Mouse (Mus musculus) fibroblast of lung, adult 2 months (primary cell): ENCODE results near the gene Kcnj1.

Experiments used
- DNase-seq: peaks from one replicate; pipeline ENCODE4 v3.0.0-alpha.2; 2011; ENCODE audit warnings: low read depth

Gene Kcnj1

GRCm38 (mm10) chr9:32400212-32400611 lies 27.9 kb downstream of the Kcnj1 start:
- no peak for DNase-seq

GRCm38 (mm10) chr9:32400662-32401161 lies 28.4 kb downstream of the Kcnj1 start:
- DNase-seq, result no peak

GRCm38 (mm10) chr9:32405191-32405925 lies 33.1 kb downstream of the Kcnj1 start:
- no peak for DNase-seq

- no peak for DNase-seq
These were observed 36.4 kb downstream of the Kcnj1 start for GRCm38 (mm10) chr9:32408730-32409059.

- no peak for DNase-seq
These were observed 37.0 kb downstream of the Kcnj1 start for GRCm38 (mm10) chr9:32409060-32409961.

- no peak for DNase-seq
These were observed 38.4 kb downstream of the Kcnj1 start for GRCm38 (mm10) chr9:32410671-32411070.

GRCm38 (mm10) chr9:32411507-32411906 lies 39.2 kb downstream of the Kcnj1 start:
- DNase-seq, result no peak

- no peak for DNase-seq
These were observed 40.7 kb downstream of the Kcnj1 start for GRCm38 (mm10) chr9:32412836-32413580.

GRCm38 (mm10) chr9:32414956-32415355 lies 42.7 kb downstream of the Kcnj1 start:
- DNase-seq, result no peak

GRCm38 (mm10) chr9:32415952-32416351 lies 43.7 kb downstream of the Kcnj1 start:
- DNase-seq, result no peak

GRCm38 (mm10) chr9:32417466-32418116 lies 45.3 kb downstream of the Kcnj1 start:
- peak; percentile 51 for DNase-seq

GRCm38 (mm10) chr9:32420711-32421110 lies 48.4 kb downstream of the Kcnj1 start:
- DNase-seq, result no peak

- no peak for DNase-seq
These were observed 53.0 kb downstream of the Kcnj1 start for GRCm38 (mm10) chr9:32425321-32425720.

- DNase-seq, result no peak
These were observed 58.8 kb downstream of the Kcnj1 start for GRCm38 (mm10) chr9:32431061-32431460.

GRCm38 (mm10) chr9:32434241-32435213 lies 62.2 kb downstream of the Kcnj1 start:
- DNase-seq, result peak; percentile 78

- no peak for DNase-seq
These were observed 70.8 kb downstream of the Kcnj1 start for GRCm38 (mm10) chr9:32443115-32443514.

- peak; percentile 86 for DNase-seq
These were observed 71.5 kb downstream of the Kcnj1 start for GRCm38 (mm10) chr9:32443817-32444216.

- no peak for DNase-seq
These were observed 72.3 kb downstream of the Kcnj1 start for GRCm38 (mm10) chr9:32444453-32445201.

- no peak for DNase-seq
These were observed 73.5 kb downstream of the Kcnj1 start for GRCm38 (mm10) chr9:32445789-32446188.

GRCm38 (mm10) chr9:32448766-32449165 lies 76.5 kb downstream of the Kcnj1 start:
- DNase-seq, result no peak
